Mouse (Mus musculus) heart, postnatal 0 days (tissue): Measurements from ENCODE around the gene Dio3.

Experiments
- CTCF ChIP-seq: IDR thresholded peaks from 2 replicates; pipeline ENCODE4 v1.5.1; 2016; ENCODE audit warnings: antibody characterized with exemption, control low read depth, low read depth
- EP300 ChIP-seq: IDR thresholded peaks from 2 replicates; pipeline ENCODE4 v1.6.1; 2016; ENCODE audit warnings: antibody characterized with exemption, low read depth

DNA sequence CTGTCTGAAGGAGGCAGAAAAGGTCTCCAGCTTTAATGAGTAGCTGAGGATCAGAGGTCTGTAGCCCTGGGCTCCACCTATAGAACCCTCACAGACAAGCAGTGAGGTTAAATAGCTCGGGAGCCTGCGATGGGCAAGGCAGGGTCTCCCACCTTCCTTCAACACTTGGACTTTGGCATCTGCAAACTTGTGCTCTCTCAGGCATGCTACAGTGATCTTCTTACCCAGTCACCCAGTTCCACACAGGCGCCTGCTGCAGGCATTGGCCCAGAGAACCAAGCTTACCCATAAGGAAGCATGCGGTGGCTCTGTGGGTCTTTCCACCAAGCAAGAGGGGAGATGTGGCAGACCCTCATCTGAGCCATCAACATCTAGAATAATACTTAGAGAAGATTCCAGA lies 43.0 kb upstream of the Dio3 start:
- no peak for TF ChIP-seq CTCF
- TF ChIP-seq EP300: no peak
